Mouse (Mus musculus) heart, postnatal 0 days (tissue): ENCODE results near the gene Lef1. TPM values are rescaled to one million over a fixed set of nuclear protein-coding genes. Genes with fewer than 3 reads are reported as not detected.

ENCODE experiments used
- ATAC-seq: fragments of 200-750 bp; cut with Nextera tagmentation; 2 replicates; pipeline ENCODE4 v1.8.0; 2017; ENCODE audit warnings: low read depth, moderate number of reproducible peaks, moderate library complexity; ENCODE audit not compliant: insufficient read depth
- DNase-seq: peaks from one replicate; pipeline ENCODE4 v3.0.0-alpha.2; 2016; ENCODE audit warnings: low spot score
- H3K27ac ChIP-seq: fragments of 300-500 bp; sonication (generic); 2 replicates; pipeline ENCODE4 v1.5.1; 2014; ENCODE audit warnings: low read depth, mild to moderate bottlenecking
- H3K27me3 ChIP-seq: fragments of 300-500 bp; sonication (generic); 2 replicates; pipeline ENCODE4 v1.6.1; 2014; ENCODE audit warnings: low read length, mixed read lengths; ENCODE audit not compliant: control insufficient read depth, insufficient read depth
- H3K36me3 ChIP-seq: fragments of 300-500 bp; sonication (generic); replicated peaks from 2 replicates; pipeline ENCODE4 v1.6.1; 2014; ENCODE audit warnings: low read length, mixed read lengths; ENCODE audit not compliant: control insufficient read depth, insufficient read depth
- H3K4me1 ChIP-seq: fragments of 300-500 bp; sonication (generic); 2 replicates; pipeline ENCODE4 v1.6.1; 2014; ENCODE audit warnings: antibody characterized with exemption; ENCODE audit not compliant: control insufficient read depth, insufficient read depth
- H3K4me2 ChIP-seq: fragments of 300-500 bp; sonication (generic); 2 replicates; pipeline ENCODE4 v1.6.1; 2014; ENCODE audit warnings: low read depth, mild to moderate bottlenecking, low read length, moderate library complexity
- H3K4me3 ChIP-seq: fragments of 300-500 bp; sonication (generic); 2 replicates; pipeline ENCODE4 v1.5.1; 2014; ENCODE audit warnings: low read depth, low read length
- H3K9ac ChIP-seq: fragments of 300-500 bp; sonication (generic); replicated peaks from 2 replicates; pipeline ENCODE4 v1.6.1; 2014; ENCODE audit warnings: low read depth, low read length, mixed read lengths
- H3K9me3 ChIP-seq: fragments of 300-500 bp; sonication (generic); replicated peaks from 2 replicates; pipeline ENCODE4 v1.6.1; 2016; ENCODE audit warnings: low read length; ENCODE audit not compliant: control insufficient read depth
- CTCF ChIP-seq: IDR thresholded peaks from 2 replicates; pipeline ENCODE4 v1.5.1; 2016; ENCODE audit warnings: antibody characterized with exemption, control low read depth, low read depth
- EP300 ChIP-seq: IDR thresholded peaks from 2 replicates; pipeline ENCODE4 v1.6.1; 2016; ENCODE audit warnings: antibody characterized with exemption, low read depth
- WGBS: fragments of 180-500 bp; shearing (Covaris S2); extraction: QIAGEN DNeasy Blood & Tissue Kit; methylation state at CpG from one replicate; pipeline ENCODE4 v1.1.7; 2014; 5-methylcytosine and 5-hydroxymethylcytosine counted together
- polyA plus RNA-seq: library from polyadenylated mRNA; unstranded; fragments of >200 nt; fragmentation: Nextera tagmentation; extraction: Ambion mirVana; gene quantifications from 2 replicates; pipeline ENCODE4 v1.2.1, GENCODE M21; 2015
- total RNA-seq: library from RNA; depleted of rRNA; stranded (reverse); fragments of >200 nt; gene quantifications from 2 replicates; pipeline ENCODE4 v1.2.3, GENCODE M21; 2014; ENCODE audit warnings: low replicate concordance

Lef1 gene
- total and polyA plus RNA-seq, 2 experiments from 2014 or later = 0.87 TPM; not detected in 1

DNA sequence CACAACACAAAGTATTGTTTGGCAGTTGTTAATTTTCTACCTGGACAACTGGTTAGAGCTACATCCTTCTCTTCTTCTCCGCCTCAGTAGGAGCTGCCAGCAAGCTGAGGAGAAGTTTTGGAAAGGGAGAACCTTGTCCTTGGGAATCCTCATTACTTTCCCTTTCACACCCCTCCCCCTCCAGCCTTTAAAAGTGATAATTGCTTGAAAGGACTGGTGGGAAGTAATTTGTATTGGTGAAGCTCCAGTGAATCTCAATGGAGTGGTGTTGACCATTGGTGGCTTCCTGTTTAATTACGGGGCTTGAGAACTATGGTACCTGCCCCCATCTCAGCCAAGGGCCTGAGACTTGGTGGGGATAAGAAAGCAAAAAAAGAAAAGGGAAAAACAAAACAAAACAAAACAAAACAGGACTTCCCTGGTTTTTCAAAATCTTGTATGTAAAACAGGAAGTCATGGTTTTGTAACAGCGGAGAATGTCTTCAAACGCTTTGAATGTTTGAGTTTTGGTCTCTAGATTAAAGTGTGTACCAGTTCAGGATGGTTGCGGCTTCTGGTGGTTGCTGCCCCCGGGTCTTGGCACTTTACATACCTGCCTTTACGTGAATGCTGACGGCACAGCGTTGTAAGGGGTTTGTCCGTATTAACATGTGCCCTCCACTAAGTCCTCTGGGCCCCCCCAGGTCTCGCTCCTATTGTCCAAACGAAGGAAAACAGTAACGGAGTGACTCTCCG is 49.8 kb downstream of the Lef1 start:
- 86% methylated on average over 14 of the region's 14 CpGs for WGBS
- Histone ChIP-seq H3K27me3 (no peaks in the 10 kb centered on the region), H3K4me2 (no peak overlapping the region), H3K9me3 (no peaks in the 10 kb centered on the region), H3K4me3 (no peak overlapping the region), H3K36me3 (no peaks in the 10 kb centered on the region), H3K4me1 (peaks cover 2% of the 10 kb centered on the region; the same call in 1 of the 2 replicates), H3K9ac (no peak overlapping the region), H3K27ac (no peak overlapping the region)
- no peak for TF ChIP-seq CTCF
- no peak for TF ChIP-seq EP300
- ATAC-seq (no peak), DNase-seq (no peak)

DNA sequence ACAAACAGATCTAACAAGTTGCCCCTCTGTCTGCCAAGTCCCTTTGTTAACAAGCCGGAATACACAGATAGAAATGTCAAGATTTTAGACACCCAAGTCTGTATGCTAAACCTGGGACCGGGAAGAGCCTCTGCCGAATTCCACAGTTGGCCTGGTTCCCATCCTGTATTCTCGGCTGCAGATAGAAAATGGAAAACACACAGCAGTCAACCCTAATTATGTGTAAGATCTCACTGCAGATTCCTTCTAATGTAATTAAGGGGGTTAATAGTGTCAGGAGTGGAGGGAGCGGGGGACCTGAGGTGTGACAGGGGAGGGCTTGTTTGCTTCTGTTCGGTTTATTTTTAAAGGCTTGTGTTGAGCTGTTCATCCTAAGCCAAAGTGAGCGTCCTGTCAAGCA is 50.6 kb downstream of the Lef1 start:
- Histone ChIP-seq H3K4me3 (no peak overlapping the region), H3K27ac (no peak overlapping the region), H3K9me3 (no peaks in the 10 kb centered on the region), H3K9ac (no peak overlapping the region), H3K27me3 (no peaks in the 10 kb centered on the region), H3K4me1 (peaks cover 2% of the 10 kb centered on the region; the same call in 1 of the 2 replicates), H3K4me2 (no peak overlapping the region), H3K36me3 (no peaks in the 10 kb centered on the region)
- no peak for DNase-seq
- no peak for ATAC-seq
- WGBS = 50% methylated on average over 7 of the region's 7 CpGs
- no peak for TF ChIP-seq EP300
- TF ChIP-seq CTCF = no peak

DNA sequence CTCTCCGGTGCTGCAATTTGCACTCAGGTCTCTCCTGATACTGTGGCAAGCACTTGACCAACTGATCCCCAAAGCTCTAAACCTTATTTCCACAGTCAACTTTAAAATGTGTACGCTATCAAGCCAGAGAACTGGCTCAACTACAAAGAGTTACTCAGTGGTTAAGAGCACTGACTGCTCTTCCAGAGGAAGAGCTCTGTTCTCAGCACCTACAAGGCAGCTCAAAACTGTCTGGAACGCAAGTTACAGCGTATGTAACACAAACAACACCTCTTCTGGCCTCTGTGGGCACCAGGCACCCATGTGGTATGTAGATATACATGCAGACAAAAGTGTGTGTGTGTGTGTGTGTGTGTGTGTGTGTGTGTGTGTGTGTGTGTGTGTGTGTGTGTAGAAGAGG is 57.5 kb downstream of the Lef1 start:
- H3K9me3 ChIP-seq = no peaks in the 10 kb centered on the region; the same call in 1 of the 2 replicates
- TF ChIP-seq CTCF (no peak), EP300 (no peak)
- no peaks in the 10 kb centered on the region for H3K36me3 ChIP-seq
- DNase-seq = no peak
- no peak overlapping the region for H3K4me3 ChIP-seq
- no peaks in the 10 kb centered on the region for H3K4me1 ChIP-seq
- H3K4me2 ChIP-seq = no peak overlapping the region
- no peaks in the 10 kb centered on the region for H3K27me3 ChIP-seq
- WGBS = 83% methylated on average over 4 of the region's 4 CpGs
- no peak for ATAC-seq
- H3K9ac ChIP-seq = no peak overlapping the region
- H3K27ac ChIP-seq = no peak overlapping the region

DNA sequence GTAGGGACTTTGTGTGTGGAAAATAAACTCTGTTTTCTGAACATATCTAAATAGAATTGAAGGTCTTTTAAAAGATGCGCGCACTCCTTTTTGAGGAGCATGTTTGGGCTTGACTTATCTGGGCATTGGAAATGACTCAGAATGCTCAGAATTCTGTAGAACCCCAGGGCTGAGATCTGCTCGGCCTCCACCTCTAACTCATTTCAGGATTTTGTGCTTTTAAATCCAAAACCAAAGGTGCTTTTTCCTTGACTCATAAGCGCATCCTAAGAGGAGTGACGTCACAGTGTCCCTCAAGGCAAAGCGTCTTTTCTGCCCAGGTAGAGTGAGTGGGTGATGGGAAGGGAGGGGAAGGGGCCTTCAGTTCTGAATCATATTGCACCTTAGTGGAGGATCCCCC is 58.9 kb downstream of the Lef1 start:
- no peaks in the 10 kb centered on the region; the same call in 1 of the 2 replicates for H3K9me3 ChIP-seq
- H3K9ac ChIP-seq = no peak overlapping the region
- H3K36me3 ChIP-seq = no peaks in the 10 kb centered on the region
- no peaks in the 10 kb centered on the region for H3K4me1 ChIP-seq
- ATAC-seq (no peak), DNase-seq (no peak)
- no peaks in the 10 kb centered on the region for H3K27me3 ChIP-seq
- WGBS = 88% methylated on average over 6 of the region's 6 CpGs
- TF ChIP-seq EP300 (no peak), CTCF (no peak)
- H3K4me3 ChIP-seq = no peak overlapping the region
- no peak overlapping the region for H3K27ac ChIP-seq
- H3K4me2 ChIP-seq = no peak overlapping the region

DNA sequence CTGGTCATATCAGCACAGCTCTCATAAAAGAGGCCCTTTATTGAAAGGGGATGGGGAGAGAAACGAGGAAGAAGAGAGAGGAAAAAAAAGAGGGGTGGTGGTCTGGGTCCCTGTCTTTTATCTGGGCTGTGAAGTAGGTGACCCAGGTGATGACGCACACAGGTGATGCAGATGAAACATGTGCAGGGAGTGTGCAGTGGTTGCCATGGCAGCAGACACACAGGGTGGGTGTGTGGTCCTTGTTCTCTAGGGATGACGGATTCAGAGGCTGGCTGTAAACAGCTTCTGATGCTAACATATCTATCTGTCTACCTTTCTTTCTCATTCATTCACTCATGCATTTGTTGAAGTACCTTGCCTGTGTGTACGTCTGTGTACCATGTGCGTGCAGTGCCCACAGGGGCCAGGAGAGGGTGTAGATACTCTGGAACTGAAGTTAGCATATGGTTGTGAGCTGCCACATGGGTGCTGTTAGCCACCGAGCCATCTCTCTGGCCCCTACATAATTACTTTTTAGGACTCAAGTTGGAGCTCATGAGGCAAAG is 59.9 kb downstream of the Lef1 start:
- no peak for DNase-seq
- Histone ChIP-seq H3K27me3 (no peaks in the 10 kb centered on the region), H3K4me1 (no peaks in the 10 kb centered on the region), H3K9me3 (no peaks in the 10 kb centered on the region; the same call in 1 of the 2 replicates), H3K27ac (no peak overlapping the region), H3K4me2 (no peak overlapping the region), H3K9ac (no peak overlapping the region), H3K4me3 (no peak overlapping the region), H3K36me3 (no peaks in the 10 kb centered on the region)
- no peak for ATAC-seq
- TF ChIP-seq EP300 (no peak), CTCF (no peak)
- WGBS = 87% methylated on average over 6 of the region's 6 CpGs
